Mouse (Mus musculus) kidney, postnatal 10 days (tissue): ENCODE measurements at regions not wholly inside any gene's neighbourhood (a gene's known extent, or its start where the extent isn't known, plus 50 kb on each side); places are given as distances from the start of the nearest gene placed in this dataset.

Experiments
- DNase-seq: peaks from one replicate; pipeline ENCODE4 v3.0.0; 2021; ENCODE audit warnings: mixed read lengths

GRCm38 (mm10) chr13:37290636-37291035 lies 54.4 kb upstream of the Ly86 start:
- no peak for DNase-seq

DNA sequence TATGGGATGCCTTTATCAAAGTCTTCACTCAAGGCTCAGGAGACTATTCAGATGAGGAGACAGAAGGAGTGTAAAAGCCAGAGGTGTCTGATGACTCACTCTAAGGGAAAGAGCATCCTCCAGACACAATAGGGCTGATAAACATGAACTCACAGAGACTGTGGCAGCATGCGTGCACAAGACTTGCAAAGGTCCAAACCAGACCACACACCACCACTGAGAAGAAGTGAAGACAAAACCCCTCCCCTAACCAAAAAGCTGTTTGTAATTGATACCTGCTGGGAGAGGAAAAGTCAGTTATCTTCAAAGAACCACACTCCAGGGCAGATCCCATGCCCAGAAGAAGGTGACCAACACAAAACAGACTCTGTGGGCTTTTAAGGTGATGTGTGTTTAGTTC lies 56.0 kb upstream of the Ly86 start:
- DNase-seq: no peak

- no peak for DNase-seq
Observed at GRCm38 (mm10) chr13:37282515-37282914, 62.5 kb upstream of the Ly86 start.

DNA sequence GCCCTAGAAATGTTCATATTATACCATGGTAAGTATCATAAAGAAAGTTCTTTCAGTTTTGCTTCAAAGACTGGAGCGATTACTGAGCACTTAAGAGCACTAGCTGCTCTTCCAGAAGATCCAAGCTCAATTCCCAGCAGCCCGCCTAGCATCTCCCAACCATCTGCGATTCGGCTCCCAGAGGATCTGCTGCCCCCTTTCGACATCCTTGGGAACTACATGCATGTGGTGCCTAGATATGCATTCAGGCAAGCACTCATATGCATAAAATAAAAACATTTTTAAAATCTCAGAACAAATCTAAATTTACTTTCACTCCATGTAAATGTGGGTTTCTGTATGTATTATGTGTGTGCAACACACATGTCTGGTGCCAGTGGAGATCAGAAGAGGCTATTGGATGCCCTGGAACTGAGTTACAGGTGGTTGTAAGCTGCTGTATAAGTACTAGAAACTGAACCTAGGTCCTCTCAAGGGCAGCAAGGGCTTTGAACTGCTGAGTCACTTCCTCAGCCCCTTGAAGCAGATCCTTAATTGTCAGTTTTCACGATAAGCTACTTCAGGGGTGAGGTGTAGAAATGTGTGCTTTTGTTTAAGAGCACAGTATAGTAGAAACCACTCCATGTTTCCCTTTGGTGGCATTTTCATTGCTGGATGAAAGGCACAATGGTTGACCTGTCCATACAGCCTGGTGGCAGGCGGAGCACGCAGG lies 65.8 kb upstream of the Ly86 start:
- no peak for DNase-seq

- DNase-seq: no peak
Observed at GRCm38 (mm10) chr13:37249581-37250461, 95.2 kb upstream of the Ly86 start.

DNA sequence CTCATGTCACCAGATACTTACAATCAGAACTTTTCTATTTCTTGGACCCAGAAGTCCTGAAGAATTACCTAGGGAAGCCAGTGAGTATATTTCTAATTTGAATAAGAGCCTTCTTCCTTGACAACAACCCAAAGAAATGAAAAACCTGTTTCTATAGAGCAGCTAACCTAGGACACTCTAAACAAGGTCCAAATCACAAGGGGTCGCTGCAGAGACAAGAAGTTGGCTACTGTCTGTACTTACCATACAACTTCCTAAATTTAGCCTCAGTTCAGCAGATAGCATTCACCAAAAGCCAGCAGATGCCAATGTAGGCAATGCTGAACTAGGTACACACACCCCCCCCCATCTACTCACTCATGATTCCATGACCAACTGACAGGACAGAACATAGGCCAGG lies 96.3 kb upstream of the Ly86 start:
- DNase-seq: no peak

DNA sequence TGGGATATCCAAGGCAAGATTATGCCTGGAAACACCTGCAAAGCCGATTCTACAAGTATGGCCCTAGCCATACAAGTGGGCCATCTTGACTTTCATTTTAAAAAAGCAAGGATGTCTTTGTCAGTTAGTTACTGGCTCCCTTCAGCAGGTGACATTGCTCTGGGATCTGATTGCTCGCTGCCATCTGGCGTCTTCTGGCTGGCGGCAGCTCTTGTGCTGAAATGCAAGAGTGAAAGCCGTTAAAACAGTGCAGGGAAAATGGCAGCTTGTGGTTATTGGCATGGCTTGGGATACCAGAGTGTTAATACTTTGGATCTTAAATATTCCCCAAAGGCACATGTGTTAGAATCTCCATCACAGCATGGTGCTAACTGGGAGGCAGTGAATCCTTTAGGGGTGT lies 105.0 kb upstream of the Ly86 start:
- no peak for DNase-seq

GRCm38 (mm10) chr13:37237285-37237684 lies 107.7 kb upstream of the Ly86 start:
- DNase-seq: no peak

GRCm38 (mm10) chr13:37225834-37226233 lies 119.2 kb upstream of the Ly86 start:
- no peak for DNase-seq

DNA sequence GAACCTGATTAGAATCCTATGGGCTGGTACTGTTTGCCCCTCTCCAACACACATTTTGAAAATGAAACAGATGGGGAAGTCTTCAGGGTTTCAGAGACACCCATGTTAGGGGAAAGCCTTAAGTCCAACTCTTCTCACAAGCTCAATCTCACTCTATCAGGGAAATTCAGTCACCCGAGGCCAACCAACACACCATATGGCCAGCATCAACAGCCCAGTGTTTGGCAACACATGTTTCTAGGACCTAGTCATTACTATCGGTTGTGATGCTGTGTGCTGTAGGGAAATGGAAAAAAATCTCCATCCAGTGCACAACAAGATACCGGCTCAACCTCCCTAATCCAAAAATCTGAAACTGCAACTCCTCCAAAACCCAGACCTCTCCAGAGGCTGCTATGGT lies 124.6 kb upstream of the Ly86 start:
- no peak for DNase-seq

DNA sequence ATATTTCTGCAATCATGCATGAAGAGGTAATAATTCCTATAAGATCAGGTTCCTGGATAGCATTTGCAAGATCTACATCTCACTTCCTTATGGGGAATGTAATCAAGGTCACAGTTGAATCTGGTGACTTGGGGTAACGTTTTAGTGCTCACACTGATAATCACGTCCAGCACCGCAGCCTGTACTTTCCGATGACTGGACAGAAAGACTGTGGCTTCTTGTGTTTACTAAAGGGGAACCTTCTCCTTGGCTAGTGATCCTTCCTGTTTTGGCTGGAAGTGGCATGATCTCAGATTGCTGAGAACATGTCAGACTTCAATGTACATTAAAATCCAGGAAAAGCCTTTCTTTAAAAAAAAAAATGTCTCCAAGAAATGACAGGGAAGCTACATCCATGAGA lies 126.4 kb upstream of the Ly86 start:
- no peak for DNase-seq

- no peak for DNase-seq
Observed at GRCm38 (mm10) chr13:37214590-37215282, 130.3 kb upstream of the Ly86 start.

DNA sequence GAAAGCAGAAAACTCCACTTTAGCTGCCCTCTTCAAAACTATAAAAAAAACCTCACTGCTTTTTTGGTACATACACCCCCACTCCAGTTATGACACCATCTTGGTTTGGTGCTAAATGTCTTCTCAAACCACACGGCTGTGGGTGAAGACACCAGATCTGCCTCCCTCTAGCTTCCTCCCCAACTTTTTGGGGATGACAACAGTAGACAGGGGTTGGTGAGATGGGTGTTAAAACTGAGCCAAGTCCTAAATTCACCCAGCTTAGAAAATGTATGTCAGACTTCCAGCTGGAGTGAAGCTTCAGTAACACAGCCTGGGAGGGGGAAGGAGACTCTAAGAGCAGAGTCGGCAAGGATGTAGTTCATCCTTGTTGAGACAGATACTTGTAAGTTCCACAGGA lies 147.1 kb upstream of the F13a1 start:
- DNase-seq: no peak

- no peak for DNase-seq
Observed at GRCm38 (mm10) chr13:37195857-37196256, 145.8 kb upstream of the F13a1 start.

DNA sequence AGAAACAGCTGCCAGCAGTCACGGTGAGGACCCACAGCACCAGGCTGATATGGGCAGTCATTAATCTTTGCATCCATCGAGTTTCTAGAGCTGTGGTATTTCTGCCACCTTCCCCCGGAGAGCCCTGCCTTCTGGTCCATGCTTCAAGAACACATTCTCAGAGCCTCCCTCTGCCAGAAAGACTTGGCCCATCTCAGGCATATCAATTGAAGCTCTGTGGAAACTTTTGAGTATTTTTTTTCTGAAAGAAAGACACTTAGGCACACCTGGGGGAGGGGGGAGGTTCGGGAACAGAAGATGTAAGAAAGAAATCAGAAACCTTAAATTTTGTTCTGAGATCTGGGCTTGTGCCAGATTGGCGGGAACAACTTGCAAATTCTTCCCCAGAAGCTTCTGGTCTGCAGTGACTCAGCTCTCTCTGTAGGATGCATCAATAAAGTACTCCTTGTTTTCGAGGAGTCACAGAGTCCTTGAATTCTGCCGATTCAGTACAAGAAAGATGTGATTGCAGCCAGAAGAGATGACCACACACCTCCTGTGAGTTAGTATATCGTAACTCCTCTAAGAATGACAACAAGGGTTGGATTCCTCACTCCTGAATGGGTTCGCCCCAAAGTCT lies 131.2 kb upstream of the F13a1 start:
- DNase-seq: no peak

DNA sequence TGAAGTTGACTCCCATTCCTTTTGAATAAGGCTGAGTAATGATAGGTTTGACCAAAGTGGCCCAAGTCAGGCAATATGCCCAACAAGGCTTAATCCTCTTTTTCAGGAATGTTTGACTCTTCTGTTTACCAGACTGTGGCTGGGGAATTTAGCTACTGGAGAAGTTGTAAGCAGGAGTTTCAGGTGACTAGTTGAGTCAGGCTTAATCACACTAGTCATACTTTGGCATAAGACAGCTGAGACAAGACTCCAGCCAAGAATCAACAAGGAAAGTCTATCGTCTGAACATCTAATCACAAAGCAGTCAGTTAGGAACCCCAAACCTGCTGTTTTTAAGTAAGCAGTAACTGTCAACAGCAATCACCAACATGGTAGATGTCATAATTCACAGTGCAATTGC lies 126.5 kb upstream of the F13a1 start:
- DNase-seq: no peak

DNA sequence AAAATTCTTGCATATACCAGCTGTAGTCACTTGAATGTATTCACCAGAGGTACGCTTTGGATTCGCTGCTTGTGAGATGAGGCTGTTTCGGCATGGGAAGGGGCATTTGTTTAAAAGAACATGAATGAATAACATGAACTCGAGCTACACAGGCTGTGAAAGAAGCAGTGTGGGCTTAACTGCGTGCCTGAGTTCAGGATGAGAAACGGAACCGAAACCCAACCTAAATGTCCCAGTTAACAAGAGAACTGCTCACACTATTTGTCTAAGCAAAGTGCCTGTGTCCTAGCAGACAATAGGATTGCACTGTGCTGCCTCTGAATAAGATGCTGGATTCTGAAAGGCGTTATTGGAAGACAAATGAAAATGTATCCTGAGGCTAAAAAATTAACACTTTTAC lies 126.0 kb upstream of the F13a1 start:
- no peak for DNase-seq

GRCm38 (mm10) chr13:37158831-37159522 lies 108.9 kb upstream of the F13a1 start:
- no peak for DNase-seq

DNA sequence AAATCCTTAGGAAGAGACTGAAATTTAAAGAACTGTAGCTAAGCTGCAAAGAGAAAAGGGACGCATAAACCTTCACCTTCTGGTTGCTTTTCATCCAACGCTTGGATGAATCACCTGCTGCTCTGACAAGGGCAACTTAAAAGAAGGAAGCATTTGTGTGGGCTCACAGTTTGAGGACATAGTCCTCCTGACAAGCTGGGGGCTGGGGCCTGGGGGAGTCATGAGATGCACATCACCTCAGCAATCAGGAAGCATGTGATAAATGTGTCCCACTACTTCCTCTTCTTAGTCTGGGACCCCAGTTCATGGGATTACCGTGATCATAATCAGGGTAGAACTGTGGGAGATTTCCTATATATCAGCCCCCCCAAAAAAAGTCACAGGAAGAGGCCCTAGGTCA lies 107.8 kb upstream of the F13a1 start:
- no peak for DNase-seq

DNA sequence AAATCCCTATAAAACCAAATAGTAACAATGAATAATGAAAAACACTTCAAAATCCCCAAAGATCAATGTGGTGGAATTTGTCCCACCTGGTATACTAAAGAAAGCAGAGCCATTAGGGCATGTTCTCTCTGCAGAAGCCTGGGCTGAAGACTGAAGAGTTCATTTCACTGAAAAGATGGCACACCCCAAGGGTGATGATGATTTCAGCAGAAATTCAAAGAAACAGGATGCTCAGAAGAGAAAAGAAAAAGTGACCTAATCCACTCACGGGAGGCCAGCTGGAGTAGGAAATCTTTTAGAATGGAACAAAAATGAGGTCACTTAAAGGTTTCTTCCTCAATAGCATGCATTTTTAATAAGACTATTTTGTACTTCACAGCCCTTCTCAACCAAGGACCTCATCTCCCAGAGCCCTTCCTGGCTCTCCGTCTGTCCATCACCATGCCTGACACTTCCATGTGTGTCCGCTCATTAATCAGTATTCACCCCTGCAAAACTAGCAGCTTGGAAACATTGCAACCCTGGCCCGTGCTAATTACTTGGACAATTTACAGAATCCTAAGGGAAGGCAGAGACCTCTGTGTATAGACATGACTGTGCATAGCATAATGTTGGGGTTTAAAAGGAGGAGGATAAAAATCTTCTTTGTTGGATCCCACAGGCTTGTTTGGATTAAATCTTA lies 101.9 kb upstream of the F13a1 start:
- no peak for DNase-seq

GRCm38 (mm10) chr13:37149961-37150360 lies 99.9 kb upstream of the F13a1 start:
- no peak for DNase-seq
